Mouse (Mus musculus) testis, adult 2 months (tissue): ENCODE measurements around the gene Hdac9. TPM values are rescaled to one million over a fixed set of nuclear protein-coding genes. Genes with fewer than 3 reads are reported as not detected.

ENCODE experiments used
- H3K27ac ChIP-seq: fragments of 200-500 bp; 2 replicates; pipeline ENCODE4 v1.5.1; 2012; ENCODE audit warnings: low read depth, low read length; ENCODE audit not compliant: control insufficient read depth, insufficient read depth
- H3K27me3 ChIP-seq: fragments of 200-500 bp; 2 replicates; pipeline ENCODE4 v1.6.1; 2012; ENCODE audit warnings: mild to moderate bottlenecking, low read length, moderate library complexity; ENCODE audit not compliant: control insufficient read depth, insufficient read depth
- H3K36me3 ChIP-seq: fragments of 200-500 bp; 2 replicates; pipeline ENCODE4 v1.6.1; 2012; ENCODE audit warnings: mild to moderate bottlenecking, low read length; ENCODE audit not compliant: control insufficient read depth, insufficient read depth
- H3K4me1 ChIP-seq: fragments of 200-500 bp; 2 replicates; pipeline ENCODE4 v1.6.1; 2012; ENCODE audit warnings: low read length; ENCODE audit not compliant: control insufficient read depth, insufficient read depth
- H3K4me3 ChIP-seq: fragments of 200-500 bp; 2 replicates; pipeline ENCODE4 v1.5.1; 2012; ENCODE audit warnings: low read depth, mild to moderate bottlenecking, low read length, moderate library complexity, mixed read lengths; ENCODE audit not compliant: control insufficient read depth
- CTCF ChIP-seq: fragments of 200-500 bp; IDR thresholded peaks from 2 replicates; pipeline ENCODE4 v1.5.1; 2012; ENCODE audit warnings: low read depth, mild to moderate bottlenecking, inconsistent platforms, low read length, moderate library complexity; ENCODE audit not compliant: control insufficient read depth, insufficient read depth, insufficient replicate concordance
- POLR2A ChIP-seq: fragments of 200-500 bp; IDR thresholded peaks from 2 replicates; pipeline ENCODE4 v1.6.1; 2012; ENCODE audit warnings: low read depth, mild to moderate bottlenecking, inconsistent platforms, low read length, moderate library complexity; ENCODE audit not compliant: control insufficient read depth
- polyA plus RNA-seq: library from polyadenylated mRNA; depleted of rRNA; stranded (reverse); fragments of >200 nt; gene quantifications from 2 replicates; pipeline ENCODE4 v1.2.3, GENCODE M21; 2012

Gene Hdac9
- polyA plus RNA-seq, 1 experiment: 2.9 TPM

GRCm38 (mm10) chr12:34284888-34285287 lies 632.0 kb downstream of the Hdac9 start:
- TF ChIP-seq POLR2A: no peak
- TF ChIP-seq CTCF: no peak
- H3K27me3 ChIP-seq: no peaks in the 10 kb centered on the region
- H3K36me3 ChIP-seq: no peaks in the 10 kb centered on the region
- no peaks in the 10 kb centered on the region for H3K4me1 ChIP-seq
- no peak overlapping the region for H3K4me3 ChIP-seq
- no peak overlapping the region for H3K27ac ChIP-seq

GRCm38 (mm10) chr12:34284396-34284795 lies 632.5 kb downstream of the Hdac9 start:
- TF ChIP-seq POLR2A (no peak), CTCF (no peak)
- Histone ChIP-seq H3K36me3 (no peaks in the 10 kb centered on the region), H3K4me3 (no peak overlapping the region), H3K27ac (no peak overlapping the region), H3K4me1 (no peaks in the 10 kb centered on the region), H3K27me3 (no peaks in the 10 kb centered on the region)

DNA sequence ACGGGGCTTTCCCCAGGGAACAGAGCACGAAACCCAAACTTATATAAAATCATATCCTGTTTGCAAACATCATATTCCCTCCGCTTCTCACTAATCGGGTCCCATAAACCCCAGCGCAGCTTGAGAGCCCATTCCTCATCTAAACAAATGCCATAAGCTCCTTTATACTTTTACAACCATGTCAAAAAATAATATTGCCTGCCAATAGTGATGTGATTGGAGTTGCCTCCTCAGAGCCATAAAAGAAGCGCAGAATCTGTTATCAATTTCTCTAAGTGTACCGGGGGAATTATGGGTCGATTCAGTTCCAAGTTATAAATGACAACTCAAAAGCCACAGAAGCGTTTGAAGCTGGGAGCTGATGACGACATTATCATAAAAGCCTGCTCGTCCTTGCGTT lies 638.1 kb downstream of the Hdac9 start:
- peaks cover 2% of the 10 kb centered on the region; the same call in 1 of the 2 replicates for H3K4me1 ChIP-seq
- TF ChIP-seq POLR2A: no peak
- TF ChIP-seq CTCF: no peak

GRCm38 (mm10) chr12:34273816-34274215 lies 643.1 kb downstream of the Hdac9 start:
- H3K4me1 ChIP-seq: peaks cover 2% of the 10 kb centered on the region; the same call in 1 of the 2 replicates
- no peak for TF ChIP-seq POLR2A
- TF ChIP-seq CTCF: no peak
- H3K36me3 ChIP-seq: no peaks in the 10 kb centered on the region
- no peaks in the 10 kb centered on the region for H3K27me3 ChIP-seq
- H3K27ac ChIP-seq: no peak overlapping the region
- H3K4me3 ChIP-seq: no peak overlapping the region

More for the DNA sequence above, 638.1 kb downstream of the Hdac9 start:
- no peaks in the 10 kb centered on the region for H3K27me3 ChIP-seq
- H3K4me3 ChIP-seq: no peak overlapping the region
- H3K27ac ChIP-seq: no peak overlapping the region
- H3K36me3 ChIP-seq: no peaks in the 10 kb centered on the region

DNA sequence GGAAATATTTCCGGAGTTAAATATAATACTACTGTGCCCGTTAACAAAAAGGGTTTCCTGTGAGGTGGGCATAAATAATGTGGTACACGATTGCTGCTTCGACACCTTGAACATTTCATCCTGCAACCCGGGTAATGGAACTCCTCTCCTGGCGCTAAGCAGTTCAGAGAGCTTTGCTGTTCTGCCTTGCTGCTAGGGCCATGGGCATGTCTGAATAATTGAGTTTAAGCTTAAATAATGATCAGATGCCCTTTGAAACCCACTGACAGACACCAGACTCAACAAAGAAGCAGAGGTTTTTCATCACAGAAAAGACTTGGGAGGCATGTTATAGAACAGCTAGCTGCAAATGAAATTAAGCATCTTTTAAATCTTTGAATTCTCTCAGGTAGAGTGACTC lies 646.8 kb downstream of the Hdac9 start:
- H3K36me3 ChIP-seq: no peaks in the 10 kb centered on the region
- TF ChIP-seq POLR2A: no peak
- no peak for TF ChIP-seq CTCF
- no peaks in the 10 kb centered on the region for H3K27me3 ChIP-seq
- H3K4me3 ChIP-seq: no peak overlapping the region
- no peak overlapping the region for H3K27ac ChIP-seq
- no peaks in the 10 kb centered on the region for H3K4me1 ChIP-seq

DNA sequence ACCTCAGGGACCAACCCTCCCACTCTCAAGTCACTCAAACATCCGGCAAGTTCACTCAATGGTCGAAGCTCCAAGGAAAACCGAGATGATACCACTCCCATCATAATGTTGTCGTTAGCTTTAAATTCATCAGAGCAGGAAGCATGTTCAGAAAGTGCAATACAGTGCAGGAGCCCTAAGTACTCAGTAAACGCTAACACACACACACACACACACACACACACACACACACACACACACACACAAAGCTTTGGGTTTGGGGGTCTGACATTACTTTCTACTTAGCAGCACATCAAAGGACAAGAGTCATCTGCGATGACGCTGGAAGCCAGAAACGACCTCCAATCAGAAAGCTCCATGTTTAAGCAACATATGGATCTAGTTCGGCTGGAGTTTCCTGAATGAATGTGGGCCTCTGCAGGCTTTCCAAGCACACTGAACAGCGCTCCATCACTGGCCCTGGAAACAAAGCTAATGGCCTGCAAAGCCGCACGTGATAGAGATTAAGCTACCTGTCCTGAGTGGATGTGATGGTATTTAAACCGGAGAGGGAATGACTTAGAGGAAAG lies 647.3 kb downstream of the Hdac9 start:
- Histone ChIP-seq H3K27me3 (no peaks in the 10 kb centered on the region), H3K36me3 (no peaks in the 10 kb centered on the region), H3K4me3 (no peak overlapping the region), H3K27ac (no peak overlapping the region), H3K4me1 (no peaks in the 10 kb centered on the region)
- TF ChIP-seq POLR2A (no peak), CTCF (no peak)

DNA sequence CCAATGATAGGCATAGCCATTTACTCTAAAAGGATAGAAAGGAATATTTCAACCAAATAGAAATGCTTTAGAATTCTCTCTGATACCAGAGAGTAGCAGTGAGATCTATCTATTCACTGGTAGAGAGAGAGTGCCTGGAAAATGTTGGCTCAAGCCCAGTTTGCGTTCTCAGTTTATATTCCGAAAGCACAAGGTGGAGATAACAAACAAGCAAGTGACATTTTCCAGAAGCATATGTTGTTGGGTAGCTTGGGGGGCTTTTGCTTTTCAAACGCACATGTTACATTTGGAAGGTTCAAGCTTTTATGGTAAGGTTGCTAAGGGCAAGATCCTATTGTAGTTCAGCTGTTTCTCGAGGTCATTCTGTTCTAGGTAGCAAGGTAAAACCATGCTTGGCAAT lies 657.2 kb downstream of the Hdac9 start:
- H3K27me3 ChIP-seq: no peaks in the 10 kb centered on the region
- H3K36me3 ChIP-seq: no peaks in the 10 kb centered on the region
- no peak overlapping the region for H3K27ac ChIP-seq
- H3K4me3 ChIP-seq: no peak overlapping the region
- no peaks in the 10 kb centered on the region for H3K4me1 ChIP-seq
- TF ChIP-seq POLR2A (no peak), CTCF (no peak)

GRCm38 (mm10) chr12:34249160-34249559 lies 667.7 kb downstream of the Hdac9 start:
- no peak overlapping the region for H3K4me3 ChIP-seq
- H3K36me3 ChIP-seq: no peaks in the 10 kb centered on the region
- no peaks in the 10 kb centered on the region for H3K27me3 ChIP-seq
- no peak overlapping the region for H3K27ac ChIP-seq
- no peaks in the 10 kb centered on the region for H3K4me1 ChIP-seq
- TF ChIP-seq POLR2A (no peak), CTCF (no peak)
